Mouse (Mus musculus) heart, embryonic 14.5 days (tissue): ENCODE results near the gene Hpcal1. TPM values are rescaled to one million over a fixed set of nuclear protein-coding genes. Genes with fewer than 3 reads are reported as not detected.

Experiments used
- ATAC-seq: fragments of 200-750 bp; cut with Nextera tagmentation; 2 replicates; pipeline ENCODE4 v1.8.0; 2017; ENCODE audit warnings: low read depth, moderate TSS enrichment; ENCODE audit not compliant: insufficient number of reproducible peaks, insufficient read depth, low FRiP score
- H3K27ac ChIP-seq, 2 experiments: fragments of 200-500 bp in 1 of 2; fragments of 300-500 bp in 1 of 2; sonication (generic) in 1 of 2; replicated peaks in 1 of 2; 2 replicates each; pipeline ENCODE4 v1.5.1; 2012 to 2014; ENCODE audit warnings: low read depth in 2 of 2, low read length in 2 of 2, control low read depth in 1 of 2, mild to moderate bottlenecking in 1 of 2, mixed read lengths in 1 of 2; ENCODE audit not compliant: control insufficient read depth in 1 of 2, insufficient read depth in 1 of 2
- H3K27me3 ChIP-seq: fragments of 300-500 bp; sonication (generic); 2 replicates; pipeline ENCODE4 v1.6.1; 2014; ENCODE audit warnings: mild to moderate bottlenecking, low read length, control low read depth; ENCODE audit not compliant: control insufficient read depth, insufficient read depth
- H3K36me3 ChIP-seq: fragments of 300-500 bp; sonication (generic); 2 replicates; pipeline ENCODE4 v1.6.1; 2014; ENCODE audit warnings: mild to moderate bottlenecking, control low read depth, low read length, mixed read lengths; ENCODE audit not compliant: control insufficient read depth, insufficient read depth
- H3K4me1 ChIP-seq, 2 experiments: fragments of 200-500 bp in 1 of 2; fragments of 300-500 bp in 1 of 2; sonication (generic) in 1 of 2; 2 replicates each; pipeline ENCODE4 v1.6.1; 2012 to 2014; ENCODE audit warnings: low read length in 2 of 2, control low read depth in 1 of 2, mixed read lengths in 1 of 2; ENCODE audit not compliant: control insufficient read depth in 2 of 2, insufficient read depth in 2 of 2
- H3K4me2 ChIP-seq: fragments of 300-500 bp; sonication (generic); 2 replicates; pipeline ENCODE4 v1.6.1; 2014; ENCODE audit warnings: mild to moderate bottlenecking, low read length
- H3K4me3 ChIP-seq, 2 experiments: fragments of 200-500 bp in 1 of 2; fragments of 300-500 bp in 1 of 2; sonication (generic) in 1 of 2; 2 replicates each; pipeline ENCODE4 v1.5.1; 2012 to 2014; ENCODE audit warnings: low read length in 2 of 2, mild to moderate bottlenecking in 2 of 2, control low read depth in 1 of 2, low read depth in 1 of 2, moderate library complexity in 1 of 2; ENCODE audit not compliant: control insufficient read depth in 1 of 2, insufficient read depth in 1 of 2
- H3K9ac ChIP-seq: fragments of 300-500 bp; sonication (generic); 2 replicates; pipeline ENCODE4 v1.6.1; 2014; ENCODE audit warnings: mild to moderate bottlenecking, low read length
- H3K9me3 ChIP-seq: fragments of 300-500 bp; sonication (generic); 2 replicates; pipeline ENCODE4 v1.6.1; 2016; ENCODE audit warnings: low read length, control low read depth; ENCODE audit not compliant: control insufficient read depth
- WGBS: fragments of 180-500 bp; shearing (Covaris S2); extraction: QIAGEN DNeasy Blood & Tissue Kit; methylation state at CpG from one replicate; pipeline ENCODE4 v1.1.7; 2014; 5-methylcytosine and 5-hydroxymethylcytosine counted together
- polyA plus RNA-seq: library from polyadenylated mRNA; unstranded; fragments of >200 nt; fragmentation: Nextera tagmentation; extraction: Ambion mirVana; gene quantifications from 2 replicates; pipeline ENCODE4 v1.2.1, GENCODE M21; 2014

Hpcal1 gene
- polyA plus RNA-seq, 1 experiment from 2014 or later = 22.5 TPM

- 95% methylated on average over 1 of the region's 1 CpGs for WGBS
- H3K9ac ChIP-seq = no peak overlapping the region
- H3K36me3 ChIP-seq = no peaks in the 10 kb centered on the region
- no peaks in the 10 kb centered on the region for H3K27me3 ChIP-seq
- peaks cover 6 to 7% of the 10 kb centered on the region in 2 experiments for H3K4me1 ChIP-seq
- no peak overlapping the region for H3K27ac ChIP-seq
- no peak overlapping the region for H3K4me3 ChIP-seq
- no peak for ATAC-seq
- H3K4me2 ChIP-seq = no peak overlapping the region
- H3K9me3 ChIP-seq = no peaks in the 10 kb centered on the region
Measured at GRCm38 (mm10) chr12:17717257-17717656, 26.6 kb downstream of the Hpcal1 start.

DNA sequence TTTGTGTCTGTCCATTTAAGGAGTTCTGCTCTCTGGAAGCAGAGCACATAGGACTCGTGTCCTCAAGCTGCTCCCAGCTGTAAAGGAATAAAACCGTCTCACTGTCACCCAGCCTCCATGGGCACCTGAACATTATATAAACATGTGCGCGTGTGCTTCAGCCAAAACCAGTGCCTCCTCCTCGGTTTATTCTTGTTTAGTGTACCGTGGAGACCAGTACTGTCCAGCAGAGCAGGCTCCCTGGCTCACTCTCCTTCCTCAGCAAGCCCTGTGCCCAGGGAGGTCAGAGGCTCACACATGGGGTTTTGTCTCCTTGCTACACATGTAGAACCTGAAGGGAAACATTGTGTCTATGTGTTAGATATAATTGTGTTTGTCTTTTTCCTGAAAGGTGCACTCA, 27.5 kb downstream of the Hpcal1 start:
- no peak overlapping the region for H3K27ac ChIP-seq
- H3K4me1 ChIP-seq = peaks cover 5 to 6% of the 10 kb centered on the region in 2 experiments
- no peak overlapping the region for H3K9ac ChIP-seq
- H3K4me3 ChIP-seq = no peak overlapping the region
- H3K4me2 ChIP-seq = no peak overlapping the region
- H3K27me3 ChIP-seq = no peaks in the 10 kb centered on the region
- ATAC-seq = no peak
- no peaks in the 10 kb centered on the region for H3K36me3 ChIP-seq
- no peaks in the 10 kb centered on the region for H3K9me3 ChIP-seq
- 81% methylated on average over 6 of the region's 6 CpGs for WGBS

GRCm38 (mm10) chr12:17721058-17721457, 30.4 kb downstream of the Hpcal1 start:
- no peaks in the 10 kb centered on the region for H3K36me3 ChIP-seq
- no peak for ATAC-seq

DNA sequence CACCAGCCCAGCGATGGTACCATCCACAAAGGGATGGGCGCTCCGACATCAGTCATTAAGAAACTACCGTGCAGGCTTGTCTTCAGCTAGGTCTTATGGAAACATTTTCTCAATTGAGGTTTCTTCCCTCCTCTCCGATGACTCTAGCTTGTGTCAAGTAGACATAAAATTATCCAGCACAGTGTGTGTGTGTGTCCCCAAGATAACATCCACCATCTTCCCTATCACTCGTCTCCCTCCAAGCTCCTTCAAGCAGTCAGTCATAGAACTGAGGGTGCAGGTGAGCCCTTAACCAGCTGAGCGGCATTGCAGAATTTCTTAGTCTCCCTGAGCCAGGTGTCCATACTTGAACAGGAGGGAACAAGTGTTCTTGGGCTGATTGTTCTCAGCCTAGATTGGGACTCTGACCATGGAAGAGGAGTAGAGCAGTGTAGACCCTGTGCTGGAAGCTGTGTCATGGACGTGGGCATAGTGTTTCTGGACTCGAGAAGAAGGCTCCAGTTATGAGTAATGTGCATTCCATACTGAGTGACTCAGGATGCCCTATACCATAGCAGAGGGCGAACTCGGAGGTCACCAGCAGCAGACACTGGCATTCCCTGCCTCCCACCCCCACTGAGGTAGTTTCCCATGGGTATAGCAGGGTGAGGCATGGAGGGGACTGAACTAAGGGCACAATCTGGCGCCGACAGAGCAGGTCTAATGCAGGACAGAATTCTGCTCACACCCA, 32.0 kb downstream of the Hpcal1 start:
- H3K4me1 ChIP-seq = peaks cover 26 to 32% of the 10 kb centered on the region in 2 experiments
- H3K4me3 ChIP-seq = no peak overlapping the region
- no peaks in the 10 kb centered on the region for H3K9me3 ChIP-seq
- H3K27me3 ChIP-seq = no peaks in the 10 kb centered on the region
- no peaks in the 10 kb centered on the region for H3K36me3 ChIP-seq
- H3K9ac ChIP-seq = no peak overlapping the region
- H3K27ac ChIP-seq = no peak overlapping the region
- no peak for ATAC-seq
- no peak overlapping the region for H3K4me2 ChIP-seq
- 80% methylated on average over 13 of the region's 13 CpGs for WGBS

More at GRCm38 (mm10) chr12:17721058-17721457, 30.4 kb downstream of the Hpcal1 start:
- H3K4me1 ChIP-seq = peaks cover 19 to 24% of the 10 kb centered on the region in 2 experiments
- H3K9ac ChIP-seq = no peak overlapping the region
- H3K9me3 ChIP-seq = no peaks in the 10 kb centered on the region
- no peak overlapping the region for H3K27ac ChIP-seq
- no peak overlapping the region for H3K4me3 ChIP-seq
- no peak overlapping the region for H3K4me2 ChIP-seq
- H3K27me3 ChIP-seq = no peaks in the 10 kb centered on the region

DNA sequence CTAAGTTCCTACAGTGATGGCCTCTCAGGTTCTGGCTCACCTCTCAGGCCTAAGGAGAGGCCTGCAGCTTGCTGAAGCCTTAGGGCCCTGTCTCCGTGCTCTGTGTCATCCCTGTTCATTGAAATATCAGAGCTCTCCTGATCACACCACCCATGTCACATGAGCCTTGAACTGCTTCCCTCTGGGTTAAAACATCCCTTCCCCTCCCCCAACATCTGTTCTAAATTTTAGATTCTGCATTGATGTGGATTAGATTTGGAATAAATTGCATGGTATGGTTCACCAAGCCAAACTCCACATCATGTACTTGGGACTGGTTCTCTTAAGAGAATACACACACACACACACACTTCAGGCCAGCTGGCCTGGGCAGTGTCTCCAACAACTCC, 32.5 kb downstream of the Hpcal1 start:
- peaks cover 31 to 37% of the 10 kb centered on the region in 2 experiments for H3K4me1 ChIP-seq
- H3K4me3 ChIP-seq = no peak overlapping the region
- ATAC-seq = no peak
- H3K9me3 ChIP-seq = no peaks in the 10 kb centered on the region
- H3K4me2 ChIP-seq = no peak overlapping the region
- H3K27me3 ChIP-seq = no peaks in the 10 kb centered on the region
- 91% methylated on average over 1 of the region's 1 CpGs for WGBS
- no peaks in the 10 kb centered on the region for H3K36me3 ChIP-seq
- H3K27ac ChIP-seq = no peak overlapping the region
- H3K9ac ChIP-seq = no peak overlapping the region

- no peak for ATAC-seq
- Histone ChIP-seq H3K9ac (no peak overlapping the region), H3K36me3 (no peaks in the 10 kb centered on the region), H3K4me3 (no peak overlapping the region), H3K27ac (no peak overlapping the region), H3K4me2 (no peak overlapping the region), H3K9me3 (no peaks in the 10 kb centered on the region), H3K27me3 (no peaks in the 10 kb centered on the region), H3K4me1 (peaks cover 30 to 43% of the 10 kb centered on the region in 2 experiments)
- 54% methylated on average over 6 of the region's 6 CpGs for WGBS
Measured at GRCm38 (mm10) chr12:17723999-17724398, 33.3 kb downstream of the Hpcal1 start.

DNA sequence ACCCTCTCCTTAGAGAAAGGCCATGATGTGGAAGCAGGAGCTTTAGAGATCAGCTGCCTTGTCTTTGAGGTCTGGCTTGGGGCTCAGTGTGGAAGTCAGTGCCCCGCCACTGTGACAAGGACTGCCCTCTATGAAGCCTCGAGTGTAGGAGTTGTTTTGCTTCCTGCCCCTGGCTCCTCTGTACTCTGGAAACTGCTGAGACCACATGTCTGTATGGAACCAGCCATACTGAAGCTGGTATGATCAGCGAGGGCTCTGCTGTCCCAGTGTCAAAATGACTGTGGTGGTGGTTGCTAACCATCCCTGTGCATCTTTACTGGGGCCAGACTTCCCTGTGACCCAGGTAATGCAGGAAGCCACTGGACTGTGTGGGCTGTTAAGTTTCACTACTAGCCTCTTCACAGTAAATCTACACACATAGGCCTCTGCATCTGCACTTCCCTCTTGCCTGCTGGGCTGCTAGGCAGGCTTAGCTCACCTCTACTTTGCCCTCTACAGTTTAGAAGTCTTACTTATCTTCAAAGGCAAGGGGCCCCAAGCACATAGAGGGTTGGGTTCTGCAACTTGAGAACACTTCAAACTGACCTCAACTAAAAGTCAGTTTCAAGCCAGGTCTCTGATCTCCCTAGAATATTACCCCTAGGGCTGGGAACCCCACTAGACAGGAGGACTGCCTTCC, 33.9 kb downstream of the Hpcal1 start:
- Histone ChIP-seq H3K27me3 (no peaks in the 10 kb centered on the region), H3K4me3 (no peak overlapping the region), H3K4me2 (no peak overlapping the region), H3K9me3 (no peaks in the 10 kb centered on the region), H3K4me1 (peaks cover 34 to 44% of the 10 kb centered on the region in 2 experiments), H3K9ac (no peak overlapping the region), H3K36me3 (no peaks in the 10 kb centered on the region), H3K27ac (no peak overlapping the region; a peak in 2 of 4 replicates)
- WGBS = 54% methylated on average over 3 of the region's 3 CpGs
- no peak for ATAC-seq
